Mouse (Mus musculus): ENCODE data around the gene Unkl. TPM values are rescaled to one million over a fixed set of nuclear protein-coding genes. Genes with fewer than 3 reads are reported as not detected.

Gene Unkl
- polyA plus RNA-seq, 1 experiment from 2014 or later, result 5.0 TPM

Small RNAs within 50 kb of the gene (microRNA-seq; reads per million reads assigned to microRNA genes)
- not detected for gene Mir3547 (ENCODE audit: borderline number of aligned reads)

Other genes starting within 250 kb of the Unkl start
- 245 and 249 TPM in 2 replicates for gene Jpt2, start 227.7 kb upstream of the Unkl start, polyA plus RNA-seq (2014; fragmentation: Nextera tagmentation; extraction: Ambion mirVana)
- 9.7 and 10.1 TPM in 2 replicates for gene Cramp1l, start 172.6 kb upstream of the Unkl start, polyA plus RNA-seq (2014; fragmentation: Nextera tagmentation; extraction: Ambion mirVana)
- 18.4 and 22.1 TPM in 2 replicates for gene Ift140, start 172.3 kb upstream of the Unkl start, polyA plus RNA-seq (2014; fragmentation: Nextera tagmentation; extraction: Ambion mirVana)
- gene Tmem204, start 104.8 kb upstream of the Unkl start, polyA plus RNA-seq (2014; fragmentation: Nextera tagmentation; extraction: Ambion mirVana), result 9.6 and 11.7 TPM in 2 replicates
- 20.6 and 26.7 TPM in 2 replicates for gene Telo2, start 72.4 kb upstream of the Unkl start, polyA plus RNA-seq (2014; fragmentation: Nextera tagmentation; extraction: Ambion mirVana)
- 0.32 and 0.71 TPM in 2 replicates for gene Ptx4, start 67.6 kb upstream of the Unkl start, polyA plus RNA-seq (2014; fragmentation: Nextera tagmentation; extraction: Ambion mirVana)
- 19.8 and 21.6 TPM in 2 replicates for gene Clcn7, start 55.0 kb upstream of the Unkl start, polyA plus RNA-seq (2014; fragmentation: Nextera tagmentation; extraction: Ambion mirVana)
- gene Ccdc154, start 25.9 kb upstream of the Unkl start, polyA plus RNA-seq (2014; fragmentation: Nextera tagmentation; extraction: Ambion mirVana), result not detected in 2 replicates
- gene Gm38655, start 12.9 kb upstream of the Unkl start, polyA plus RNA-seq (2014; fragmentation: Nextera tagmentation; extraction: Ambion mirVana), result not detected in 2 replicates
- 31.8 and 33.1 TPM in 2 replicates for gene BC003965, start 3.8 kb upstream of the Unkl start, polyA plus RNA-seq (2014; fragmentation: Nextera tagmentation; extraction: Ambion mirVana)
- 32.6 and 32.8 TPM in 2 replicates for gene Gnptg, start 51.7 kb downstream of the Unkl start, polyA plus RNA-seq (2014; fragmentation: Nextera tagmentation; extraction: Ambion mirVana)
- gene Tsr3, start 51.8 kb downstream of the Unkl start, polyA plus RNA-seq (2014; fragmentation: Nextera tagmentation; extraction: Ambion mirVana), result 59.8 and 60.6 TPM in 2 replicates
- 0.45 and 0.66 TPM in 2 replicates for gene Baiap3, start 68.0 kb downstream of the Unkl start, polyA plus RNA-seq (2014; fragmentation: Nextera tagmentation; extraction: Ambion mirVana)
- gene Ube2i, start 86.2 kb downstream of the Unkl start, polyA plus RNA-seq (2014; fragmentation: Nextera tagmentation; extraction: Ambion mirVana), result 866 and 923 TPM in 2 replicates
- not detected in 2 replicates for gene Prss34, start 110.0 kb downstream of the Unkl start, polyA plus RNA-seq (2014; fragmentation: Nextera tagmentation; extraction: Ambion mirVana)
- not detected in 2 replicates for gene Prss28, start 120.2 kb downstream of the Unkl start, polyA plus RNA-seq (2014; fragmentation: Nextera tagmentation; extraction: Ambion mirVana)
- gene Prss29, start 130.3 kb downstream of the Unkl start, polyA plus RNA-seq (2014; fragmentation: Nextera tagmentation; extraction: Ambion mirVana), result not detected in 2 replicates
- gene Tpsab1, start 157.2 kb downstream of the Unkl start, polyA plus RNA-seq (2014; fragmentation: Nextera tagmentation; extraction: Ambion mirVana), result not detected in 2 replicates
- not detected in 2 replicates for gene Tpsb2, start 177.9 kb downstream of the Unkl start, polyA plus RNA-seq (2014; fragmentation: Nextera tagmentation; extraction: Ambion mirVana)
- gene Tpsg1, start 180.9 kb downstream of the Unkl start, polyA plus RNA-seq (2014; fragmentation: Nextera tagmentation; extraction: Ambion mirVana), result 0.32 and 1.2 TPM in 2 replicates
- 3.7 TPM in 2 replicates for gene Cacna1h, start 245.4 kb downstream of the Unkl start, polyA plus RNA-seq (2014; fragmentation: Nextera tagmentation; extraction: Ambion mirVana)

Data from embryonic facial prominence, embryonic 11.5 days (tissue).